Mouse (Mus musculus) cerebellum, postnatal 25 days (tissue): ENCODE measurements at regions not wholly inside any gene's neighbourhood (a gene's known extent, or its start where the extent isn't known, plus 50 kb on each side); places are given as distances from the start of the nearest gene placed in this dataset.
A peak's percentile ranks its signal among the peaks of the same experiment; 100 is the strongest.
"Not testable (repeated sequence)": the region's sequence is repeated elsewhere in the genome, so short reads cannot be mapped to it uniquely, and the experiment has no call there.

ENCODE experiments used
- DNase-seq, 2 experiments: peaks; one replicate each; pipeline ENCODE4 v3.0.0; 2021; ENCODE audit warnings: mixed read lengths in 2 of 2

DNA sequence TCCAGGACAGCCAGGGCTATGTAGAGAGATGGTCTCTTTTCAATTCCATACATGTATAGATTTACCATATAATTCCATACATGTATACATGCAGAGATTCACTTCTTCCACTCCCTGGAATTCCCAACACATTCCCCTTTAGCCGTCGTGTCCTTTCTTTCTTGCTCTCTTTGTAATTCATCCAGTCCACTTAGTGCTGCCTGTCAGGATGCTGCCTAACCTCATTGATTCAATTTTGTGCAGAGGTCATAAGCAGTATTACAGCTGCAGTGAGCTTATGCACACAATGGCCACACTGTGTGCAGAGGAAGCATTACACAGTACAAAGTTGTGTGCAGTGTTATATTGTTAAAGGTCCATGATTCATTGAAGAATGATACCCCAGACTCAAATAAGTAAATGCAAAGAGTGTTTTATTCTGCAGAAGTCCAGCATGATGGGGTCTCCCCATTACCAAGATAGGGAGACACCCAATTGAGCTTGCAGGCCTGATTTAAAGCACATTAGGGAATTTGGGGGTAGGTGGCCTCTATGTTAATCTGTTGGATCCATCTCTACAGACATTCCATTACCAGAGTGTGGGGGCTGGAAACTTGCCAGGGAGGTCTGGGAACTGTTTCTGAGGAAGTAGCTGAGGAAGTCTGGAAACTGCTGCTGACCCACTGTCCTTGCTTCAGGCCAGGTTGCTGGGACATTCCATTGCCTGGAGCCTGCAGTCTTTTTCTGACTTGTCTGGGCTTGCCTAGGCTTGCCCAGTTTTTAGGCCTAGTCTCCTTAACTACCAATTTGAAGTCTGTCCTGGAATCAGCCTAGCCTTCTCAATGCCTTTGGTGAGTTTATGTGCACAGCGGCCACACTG is 72.8 kb downstream of the Fam161a start:
- no peak for DNase-seq

DNA sequence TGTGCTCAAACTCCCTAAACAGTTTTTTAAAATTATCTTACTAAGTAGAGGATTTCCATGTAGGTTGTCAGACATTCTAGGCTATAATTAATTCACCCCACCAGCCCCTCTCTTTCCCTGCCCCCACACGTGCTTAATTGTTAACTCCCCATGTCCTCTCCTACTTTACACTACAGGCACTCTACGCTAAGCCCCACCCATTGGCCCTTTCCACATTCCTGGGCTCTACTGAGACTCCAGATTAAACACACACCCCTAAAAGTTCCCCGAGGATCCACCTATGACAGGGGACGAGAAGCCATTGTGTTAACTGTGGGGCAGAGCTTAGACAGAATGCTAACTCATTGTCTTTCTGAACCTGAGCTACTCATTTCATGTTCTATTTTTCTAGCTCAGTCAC is 74.3 kb downstream of the Fam161a start:
- DNase-seq = no peak

DNA sequence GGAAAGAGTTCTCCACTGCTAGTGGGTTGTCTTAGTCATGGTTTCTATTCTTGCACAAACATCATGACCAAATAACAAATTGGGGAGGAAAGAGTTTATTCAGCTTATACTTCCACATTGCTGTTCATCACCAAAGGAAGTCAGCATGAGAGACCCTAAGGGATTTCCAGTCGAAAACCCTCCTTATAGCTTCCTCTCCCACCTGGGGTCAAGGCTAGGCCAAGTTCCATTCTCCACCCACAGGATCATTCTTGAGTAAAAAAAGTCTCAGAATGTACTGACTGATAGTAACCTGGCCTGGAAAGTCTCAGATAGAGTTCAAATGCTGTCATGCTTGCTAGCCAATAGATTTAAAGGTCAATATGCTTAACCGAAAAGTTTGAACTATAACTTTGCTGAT is 76.5 kb downstream of the Fam161a start:
- DNase-seq = not testable (repeated sequence)

GRCm38 (mm10) chr11:23095287-23095686 is 88.0 kb downstream of the Fam161a start:
- no peak for DNase-seq

DNA sequence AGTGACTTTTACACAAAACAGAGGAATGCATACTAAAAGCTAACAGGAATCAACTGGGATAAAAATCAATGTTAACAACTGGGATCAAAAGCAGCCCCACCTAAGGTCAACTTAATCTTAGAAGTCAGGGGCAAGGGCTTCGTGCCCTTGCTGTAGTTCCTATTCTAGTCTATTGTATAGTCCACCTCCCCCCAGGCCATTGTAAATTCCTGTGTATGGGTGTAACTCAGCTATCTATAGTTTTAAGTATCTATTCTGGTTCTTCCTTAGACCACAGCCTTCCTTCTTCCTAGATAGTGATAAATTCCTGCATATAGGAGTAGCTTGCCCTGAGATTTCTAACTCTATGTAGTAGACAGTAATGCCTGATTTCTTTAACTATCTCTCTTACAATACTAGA is 88.4 kb downstream of the Fam161a start:
- DNase-seq = not testable (repeated sequence)

- no peak for DNase-seq
Observed at GRCm38 (mm10) chr11:23096451-23097222, 89.3 kb downstream of the Fam161a start.

GRCm38 (mm10) chr11:23097223-23097490 is 89.8 kb downstream of the Fam161a start:
- DNase-seq = no peak

GRCm38 (mm10) chr11:23114636-23115035 is 107.3 kb downstream of the Fam161a start:
- peak; percentile 29 to 52 for DNase-seq

DNA sequence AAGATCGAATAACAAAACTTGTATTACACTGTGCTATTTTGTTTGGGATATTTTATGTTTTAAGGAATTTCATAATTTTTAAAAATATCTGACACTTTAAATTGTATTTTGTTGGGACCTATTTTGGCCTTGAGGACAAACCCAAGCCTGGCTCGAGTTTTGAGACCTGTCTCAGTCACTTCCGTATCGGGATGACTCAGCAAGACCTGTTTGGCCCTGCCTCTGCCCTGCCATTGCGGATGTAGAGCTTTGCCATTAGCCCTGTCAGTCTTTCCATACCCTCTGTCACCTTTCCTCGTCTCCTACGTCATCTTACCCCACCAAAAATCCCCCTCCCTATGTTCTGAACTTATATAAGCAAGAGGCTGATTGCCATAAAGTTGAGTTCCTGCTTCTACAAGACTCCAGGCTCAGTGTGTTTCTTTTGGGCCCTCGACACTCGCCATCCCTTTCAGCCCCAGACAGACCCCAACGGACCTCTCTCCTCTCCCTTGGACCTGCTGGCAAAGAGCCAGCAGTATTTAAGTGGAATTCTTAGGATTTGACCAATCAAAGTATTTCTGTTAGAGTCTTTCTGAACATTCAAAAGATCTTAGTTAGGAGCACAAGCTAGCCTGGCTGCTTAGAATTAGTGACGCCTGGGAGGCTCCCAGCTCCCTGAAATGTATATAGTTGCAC is 113.3 kb downstream of the Fam161a start:
- no peak for DNase-seq

GRCm38 (mm10) chr11:23124198-23124951 is 117.0 kb downstream of the Fam161a start:
- DNase-seq = peak; percentile 17 to 50

DNA sequence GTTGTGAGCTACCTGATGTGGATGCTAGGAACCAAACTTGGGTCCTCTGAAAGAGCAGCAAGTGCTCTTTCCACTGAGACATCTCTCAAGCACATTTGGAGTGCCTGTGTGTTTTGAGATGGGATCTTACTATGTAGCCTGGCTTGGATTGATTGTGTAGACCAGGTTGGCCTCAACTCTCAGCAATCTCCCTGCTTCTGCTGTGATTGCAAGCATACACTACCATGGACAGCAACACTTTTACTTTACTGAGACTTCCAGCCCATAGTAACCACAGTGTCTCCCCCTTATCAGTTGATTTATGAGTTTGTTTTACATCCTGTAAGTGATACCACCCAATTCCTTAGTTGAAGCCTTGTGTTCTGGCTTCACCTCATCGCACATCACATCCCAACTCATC is 123.8 kb downstream of the Fam161a start:
- DNase-seq = no peak

DNA sequence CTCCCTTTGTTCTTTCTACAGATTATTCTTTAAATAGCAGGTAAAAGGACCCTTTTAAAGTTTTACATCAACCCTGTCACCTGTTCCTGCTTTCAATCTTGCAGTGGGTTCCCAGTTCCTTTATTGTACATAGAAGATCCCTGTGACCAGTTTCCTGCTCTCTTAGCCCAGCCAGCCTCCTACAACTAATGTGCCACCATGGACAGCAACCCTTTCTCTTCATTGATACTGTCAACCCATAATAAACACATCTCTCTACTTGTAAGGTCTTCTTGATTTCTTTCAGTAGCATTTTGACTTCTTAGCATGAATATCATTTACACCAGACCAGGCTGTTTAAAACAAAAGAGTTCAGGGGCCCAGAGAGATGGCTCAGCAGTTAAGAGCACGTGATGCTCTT is 124.2 kb upstream of the Xpo1 start:
- no peak for DNase-seq

DNA sequence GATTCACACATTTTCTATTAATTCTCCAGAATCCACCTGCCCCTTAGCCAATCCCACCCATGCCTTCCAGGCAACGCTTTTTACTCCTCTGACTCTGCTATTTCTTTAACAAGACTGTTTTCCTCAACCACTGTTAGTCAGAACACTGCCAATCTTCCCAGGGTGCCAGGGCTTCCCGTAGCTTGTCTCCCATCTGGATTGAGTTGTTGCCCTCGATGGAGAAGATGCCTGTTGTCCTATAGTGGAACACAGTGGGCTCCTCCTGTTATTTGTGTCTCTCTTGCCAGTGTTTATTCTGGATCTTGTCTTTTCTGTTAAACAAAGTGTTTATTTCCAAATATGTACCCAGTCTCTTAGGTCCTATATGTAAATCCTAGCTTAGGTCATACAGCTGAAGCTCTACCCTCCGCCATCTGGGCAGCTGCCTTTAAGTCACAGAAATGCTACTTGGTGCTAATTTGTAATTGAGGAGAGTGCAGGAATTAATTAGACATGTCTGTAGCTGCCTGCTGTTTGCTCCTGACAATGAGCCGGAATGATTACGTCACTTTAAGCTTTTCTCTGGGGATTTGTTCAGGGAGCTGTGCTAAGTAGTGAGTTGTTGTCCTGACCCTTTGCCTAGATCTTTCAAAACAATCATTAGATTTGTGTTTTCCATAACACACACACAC is 115.3 kb upstream of the Xpo1 start:
- DNase-seq = no peak

- DNase-seq = no peak
Observed at GRCm38 (mm10) chr11:23141100-23141837, 114.6 kb upstream of the Xpo1 start.

DNA sequence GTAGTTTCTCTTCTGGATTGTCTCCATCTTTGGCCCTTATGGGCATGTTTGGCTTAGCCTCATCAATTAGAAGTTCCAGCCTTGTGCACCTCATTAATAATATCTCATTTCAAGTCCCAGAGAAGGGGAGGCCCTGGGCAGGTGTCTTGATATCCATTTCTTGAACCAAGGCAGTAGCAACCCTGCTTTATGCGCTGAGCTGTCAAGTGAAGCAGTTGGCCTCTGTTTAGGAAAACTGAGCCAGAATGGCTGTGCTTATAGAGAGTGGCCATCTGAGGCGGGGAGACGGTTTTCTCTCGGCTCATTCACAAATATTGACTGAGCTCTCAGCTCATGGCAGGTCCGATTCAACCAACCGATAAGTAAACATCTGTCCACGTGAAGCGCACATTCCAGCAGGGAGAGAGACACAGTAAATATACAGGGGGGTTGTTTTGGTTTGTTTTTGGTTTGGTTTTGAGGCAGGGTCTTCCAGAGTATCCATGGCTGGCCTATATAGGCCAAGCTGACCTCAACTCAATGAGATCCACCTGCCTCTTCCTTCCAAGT is 107.7 kb upstream of the Xpo1 start:
- DNase-seq = no peak

GRCm38 (mm10) chr11:23149556-23150244 is 106.1 kb upstream of the Xpo1 start:
- DNase-seq = peak; percentile 5 to 9

DNA sequence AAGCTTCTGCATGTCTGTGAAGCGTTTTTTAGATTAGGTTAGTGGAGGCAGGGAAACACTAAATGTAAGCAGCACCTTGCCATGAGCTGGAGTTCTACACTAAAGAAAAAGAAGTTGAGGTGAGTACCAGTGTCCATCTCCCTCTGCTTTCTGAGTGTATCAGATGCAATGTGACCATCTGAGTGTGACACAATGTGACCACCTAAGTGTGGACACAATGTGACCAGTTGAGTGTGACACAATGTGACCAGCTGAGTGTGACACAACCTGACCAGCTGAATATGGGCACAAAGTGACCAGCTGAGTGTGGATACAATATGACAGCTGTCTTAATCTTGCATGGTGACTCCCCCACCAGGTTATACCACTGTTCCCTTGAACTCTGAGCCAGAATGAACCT is 101.0 kb upstream of the Xpo1 start:
- no peak for DNase-seq

DNA sequence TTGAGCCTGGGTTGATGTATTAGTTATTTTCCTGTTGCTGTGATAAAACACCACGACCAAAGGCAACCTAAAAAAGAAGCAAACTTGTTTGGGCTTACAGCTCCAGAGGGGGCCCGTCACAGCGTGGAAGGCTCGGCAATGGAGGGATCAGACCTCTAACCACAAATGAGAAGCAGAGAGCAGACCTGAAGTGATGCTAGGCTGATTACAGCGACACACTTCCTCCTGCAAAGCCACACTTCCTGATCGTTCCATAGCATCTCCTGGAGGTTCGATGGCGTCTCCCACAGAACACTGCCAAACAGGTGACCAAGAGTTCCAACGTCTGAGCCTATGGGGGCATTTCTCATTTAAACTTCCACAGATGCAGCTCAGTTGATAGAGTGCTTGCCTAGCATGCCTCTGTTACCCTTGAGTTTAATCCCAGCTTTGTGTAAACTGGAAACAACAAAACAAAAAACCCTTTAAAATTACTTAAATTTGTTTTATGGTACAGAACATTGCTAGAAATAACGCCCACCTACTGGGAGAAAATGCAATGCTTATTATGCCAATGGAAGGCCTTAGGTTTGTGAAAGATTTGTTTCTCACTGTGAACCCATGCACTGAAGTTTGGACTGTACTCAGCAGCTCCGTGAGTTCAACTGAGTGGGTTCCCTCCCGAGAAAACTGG is 87.2 kb upstream of the Xpo1 start:
- no peak for DNase-seq

- no peak for DNase-seq
Observed at GRCm38 (mm10) chr11:23169742-23170428, 86.0 kb upstream of the Xpo1 start.

DNA sequence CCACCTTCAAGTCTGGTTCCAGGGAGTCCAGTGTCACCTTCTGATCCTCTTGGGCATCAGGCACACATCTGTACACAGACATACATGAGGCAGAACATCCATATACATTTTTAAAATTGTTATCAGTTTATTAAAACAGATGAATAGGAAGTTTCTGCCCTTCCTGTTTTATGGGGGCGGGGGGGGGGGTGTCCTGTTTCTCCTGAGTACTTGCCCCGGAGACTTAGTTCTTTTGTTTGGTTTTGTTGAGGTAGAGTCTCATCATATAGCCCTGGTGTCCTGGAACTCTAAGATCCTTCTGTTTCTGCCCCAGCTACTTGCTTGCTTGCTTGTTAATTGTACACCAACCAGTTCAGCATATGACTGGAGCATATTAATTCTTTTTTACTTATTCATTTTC is 85.0 kb upstream of the Xpo1 start:
- DNase-seq = no peak
